Mouse (Mus musculus) forebrain, embryonic 14.5 days (tissue): Measurements from ENCODE around the gene Arhgap28. TPM values are rescaled to one million over a fixed set of nuclear protein-coding genes. Genes with fewer than 3 reads are reported as not detected.
A peak's percentile ranks its signal among the peaks of the same experiment; 100 is the strongest.

Experiments used
- ATAC-seq: fragments of 200-750 bp; cut with Nextera tagmentation; 2 replicates; pipeline ENCODE4 v1.8.0; 2017; ENCODE audit warnings: mild to moderate bottlenecking, moderate library complexity
- DNase-seq: peaks from one replicate; pipeline ENCODE4 v3.0.0-alpha.2; 2015; ENCODE audit warnings: low spot score
- H3K27ac ChIP-seq: fragments of 300-500 bp; sonication (generic); 2 replicates; pipeline ENCODE4 v1.5.1; 2014; ENCODE audit warnings: low read depth, mild to moderate bottlenecking, control low read depth, low read length, moderate library complexity
- H3K27me3 ChIP-seq: fragments of 300-500 bp; sonication (generic); replicated peaks from 2 replicates; pipeline ENCODE4 v1.6.1; 2014; ENCODE audit warnings: low read length, control low read depth, mixed read lengths; ENCODE audit not compliant: control insufficient read depth, insufficient read depth
- H3K36me3 ChIP-seq: fragments of 300-500 bp; sonication (generic); 2 replicates; pipeline ENCODE4 v1.6.1; 2014; ENCODE audit warnings: low read length, control low read depth; ENCODE audit not compliant: control insufficient read depth, insufficient read depth
- H3K4me1 ChIP-seq: fragments of 300-500 bp; sonication (generic); 2 replicates; pipeline ENCODE4 v1.6.1; 2014; ENCODE audit warnings: antibody characterized with exemption, low read length, control low read depth; ENCODE audit not compliant: control insufficient read depth, insufficient read depth
- H3K4me2 ChIP-seq: fragments of 300-500 bp; sonication (generic); 2 replicates; pipeline ENCODE4 v1.6.1; 2014; ENCODE audit warnings: mild to moderate bottlenecking, control low read depth, low read length
- H3K4me3 ChIP-seq: fragments of 300-500 bp; sonication (generic); 2 replicates; pipeline ENCODE4 v1.5.1; 2014; ENCODE audit warnings: low read depth, low read length, control low read depth
- H3K9ac ChIP-seq: fragments of 300-500 bp; sonication (generic); 2 replicates; pipeline ENCODE4 v1.6.1; 2014; ENCODE audit warnings: mild to moderate bottlenecking, low read length, control low read depth, moderate library complexity
- H3K9me3 ChIP-seq: fragments of 300-500 bp; sonication (generic); replicated peaks from 2 replicates; pipeline ENCODE4 v1.6.1; 2016; ENCODE audit warnings: low read length, control low read depth, mixed read lengths; ENCODE audit not compliant: control insufficient read depth
- WGBS: fragments of 180-500 bp; shearing (Covaris S2); extraction: QIAGEN DNeasy Blood & Tissue Kit; methylation state at CpG from one replicate; pipeline ENCODE4 v1.1.7; 2014; 5-methylcytosine and 5-hydroxymethylcytosine counted together
- polyA plus RNA-seq: library from polyadenylated mRNA; unstranded; fragments of >200 nt; fragmentation: Nextera tagmentation; extraction: Ambion mirVana; gene quantifications from 2 replicates; pipeline ENCODE4 v1.2.1, GENCODE M21; 2014

Arhgap28 gene
- polyA plus RNA-seq, 1 experiment from 2014 or later, result 5.4 TPM

DNA sequence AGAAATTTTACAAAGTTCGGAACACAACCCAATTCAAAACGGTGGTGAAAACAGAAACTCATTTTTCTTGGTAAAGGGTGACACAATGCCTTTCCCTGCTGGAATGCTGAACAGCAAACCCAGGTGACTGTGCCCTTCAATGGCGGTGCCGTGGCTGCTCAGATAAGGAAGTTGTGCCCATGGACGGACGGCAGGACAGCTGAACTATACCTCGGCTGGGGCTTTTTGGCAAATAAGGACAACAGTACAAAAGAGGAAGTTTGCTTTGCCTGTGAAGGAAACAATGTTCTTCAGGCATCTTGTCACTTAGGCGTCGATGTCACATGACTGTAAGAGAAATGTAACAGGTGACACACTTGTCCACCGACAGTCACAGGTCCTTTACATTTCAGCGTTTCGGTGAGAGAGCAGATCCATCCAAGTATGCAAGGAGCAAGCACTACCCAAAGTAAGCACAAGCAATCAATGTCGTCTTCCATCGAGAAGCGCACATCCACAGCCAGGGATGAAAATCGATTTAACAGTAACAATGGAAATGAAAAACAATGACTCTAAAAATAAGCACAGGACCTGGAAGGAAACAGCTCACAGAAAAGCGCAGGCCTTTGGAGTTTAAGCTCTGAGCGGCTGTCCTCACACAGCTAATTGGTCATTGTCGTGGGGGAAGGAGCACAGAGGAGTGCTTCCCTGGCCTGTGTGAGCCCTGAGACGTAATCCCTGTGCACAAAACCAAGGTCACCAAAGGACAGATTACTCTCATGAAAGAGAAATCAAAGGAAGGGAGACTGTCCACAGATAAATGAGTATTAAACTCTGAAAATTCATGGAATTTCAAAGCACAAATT, 114.2 kb downstream of the Arhgap28 start:
- H3K4me3 ChIP-seq, result no peak overlapping the region
- H3K36me3 ChIP-seq, result no peaks in the 10 kb centered on the region
- H3K4me1 ChIP-seq, result no peaks in the 10 kb centered on the region; the same call in 1 of the 2 replicates
- DNase-seq, result no peak
- H3K4me2 ChIP-seq, result no peak overlapping the region
- no peaks in the 10 kb centered on the region for H3K9me3 ChIP-seq
- WGBS, result 46% methylated on average over 20 of the region's 20 CpGs
- no peak overlapping the region for H3K27ac ChIP-seq
- ATAC-seq, result no peak
- no peaks in the 10 kb centered on the region for H3K27me3 ChIP-seq
- H3K9ac ChIP-seq, result no peak overlapping the region

DNA sequence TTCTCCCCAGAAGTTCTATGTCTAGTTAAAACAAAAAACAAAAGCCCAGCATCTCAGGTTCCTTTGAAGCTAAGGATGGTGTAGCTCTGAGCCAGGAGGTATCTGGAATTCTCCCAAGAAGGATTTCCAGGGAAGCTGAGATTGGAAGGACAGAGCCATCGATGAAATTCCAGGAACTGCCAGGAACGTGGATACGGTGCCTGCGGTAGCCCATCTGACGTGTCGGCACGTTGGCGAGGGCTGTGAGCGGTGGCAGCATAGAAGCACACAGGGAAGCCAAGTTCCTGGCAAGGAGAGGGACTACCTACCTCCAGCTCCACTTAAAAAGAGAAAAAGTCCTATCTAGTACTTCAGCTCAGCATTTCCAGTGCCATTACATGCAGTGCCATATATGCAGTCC, 115.8 kb downstream of the Arhgap28 start:
- no peak overlapping the region for H3K27ac ChIP-seq
- DNase-seq (no peak), ATAC-seq (peak; percentile 42; the same call in 1 of the 2 replicates)
- no peaks in the 10 kb centered on the region; the same call in 1 of the 2 replicates for H3K4me1 ChIP-seq
- H3K4me3 ChIP-seq, result no peak overlapping the region
- no peak overlapping the region for H3K4me2 ChIP-seq
- 82% methylated on average over 9 of the region's 9 CpGs for WGBS
- H3K27me3 ChIP-seq, result no peaks in the 10 kb centered on the region
- H3K9me3 ChIP-seq, result no peaks in the 10 kb centered on the region
- H3K9ac ChIP-seq, result no peak overlapping the region
- H3K36me3 ChIP-seq, result no peaks in the 10 kb centered on the region

DNA sequence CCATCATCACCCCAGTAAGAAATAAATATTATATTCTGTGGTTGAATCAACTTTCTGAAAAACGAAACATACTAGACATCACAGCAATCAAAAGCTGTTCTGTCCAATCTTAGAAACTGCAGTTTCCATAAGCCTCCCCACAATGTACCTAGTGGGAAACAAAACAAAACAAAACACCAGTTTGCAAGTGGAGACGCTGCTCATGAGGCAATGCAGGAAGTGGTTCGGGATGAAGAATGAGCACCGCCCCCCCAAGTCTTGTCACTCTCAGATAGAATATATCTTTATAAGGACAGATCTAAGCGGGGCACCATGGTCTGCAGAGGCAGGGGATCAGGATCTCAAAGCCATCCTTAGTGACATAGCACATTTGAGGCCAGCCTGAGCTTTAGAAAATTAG, 117.6 kb downstream of the Arhgap28 start:
- no peak overlapping the region for H3K4me2 ChIP-seq
- 85% methylated on average over 5 of the region's 5 CpGs for WGBS

DNA sequence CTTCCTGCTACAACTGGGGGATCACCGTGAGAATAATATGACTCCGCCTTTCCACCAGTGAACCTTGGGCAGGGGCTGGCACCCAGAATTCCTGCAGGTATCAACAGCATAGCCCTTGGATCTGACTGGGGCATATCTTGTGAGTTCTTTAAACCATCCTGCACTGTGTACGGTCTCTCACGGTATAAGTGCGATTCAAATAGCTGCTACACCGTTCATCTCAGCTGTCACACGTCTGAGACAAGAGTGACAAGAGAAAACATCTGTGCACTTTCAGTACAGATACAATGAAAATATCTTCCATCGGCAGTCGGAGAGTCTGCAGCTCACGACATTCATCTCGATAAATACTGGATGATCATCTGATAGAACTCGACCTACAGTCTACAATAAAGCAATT, 126.3 kb downstream of the Arhgap28 start:
- ATAC-seq (peak; percentile 40), DNase-seq (peak; percentile 7)
- Histone ChIP-seq H3K9ac (no peak overlapping the region), H3K4me3 (no peak overlapping the region), H3K4me2 (no peak overlapping the region), H3K27me3 (no peaks in the 10 kb centered on the region), H3K27ac (no peak overlapping the region), H3K9me3 (no peaks in the 10 kb centered on the region), H3K4me1 (0 out of 2 replicates have a peak, but pooled peaks cover 2% of the 10 kb centered on the region), H3K36me3 (no peaks in the 10 kb centered on the region)
- 55% methylated on average over 12 of the region's 12 CpGs for WGBS

More for the DNA sequence above, 117.6 kb downstream of the Arhgap28 start:
- ATAC-seq (no peak), DNase-seq (no peak)
- Histone ChIP-seq H3K9ac (no peak overlapping the region), H3K27ac (no peak overlapping the region), H3K27me3 (no peaks in the 10 kb centered on the region), H3K9me3 (no peaks in the 10 kb centered on the region), H3K4me3 (no peak overlapping the region), H3K36me3 (no peaks in the 10 kb centered on the region), H3K4me1 (no peaks in the 10 kb centered on the region; the same call in 1 of the 2 replicates)

DNA sequence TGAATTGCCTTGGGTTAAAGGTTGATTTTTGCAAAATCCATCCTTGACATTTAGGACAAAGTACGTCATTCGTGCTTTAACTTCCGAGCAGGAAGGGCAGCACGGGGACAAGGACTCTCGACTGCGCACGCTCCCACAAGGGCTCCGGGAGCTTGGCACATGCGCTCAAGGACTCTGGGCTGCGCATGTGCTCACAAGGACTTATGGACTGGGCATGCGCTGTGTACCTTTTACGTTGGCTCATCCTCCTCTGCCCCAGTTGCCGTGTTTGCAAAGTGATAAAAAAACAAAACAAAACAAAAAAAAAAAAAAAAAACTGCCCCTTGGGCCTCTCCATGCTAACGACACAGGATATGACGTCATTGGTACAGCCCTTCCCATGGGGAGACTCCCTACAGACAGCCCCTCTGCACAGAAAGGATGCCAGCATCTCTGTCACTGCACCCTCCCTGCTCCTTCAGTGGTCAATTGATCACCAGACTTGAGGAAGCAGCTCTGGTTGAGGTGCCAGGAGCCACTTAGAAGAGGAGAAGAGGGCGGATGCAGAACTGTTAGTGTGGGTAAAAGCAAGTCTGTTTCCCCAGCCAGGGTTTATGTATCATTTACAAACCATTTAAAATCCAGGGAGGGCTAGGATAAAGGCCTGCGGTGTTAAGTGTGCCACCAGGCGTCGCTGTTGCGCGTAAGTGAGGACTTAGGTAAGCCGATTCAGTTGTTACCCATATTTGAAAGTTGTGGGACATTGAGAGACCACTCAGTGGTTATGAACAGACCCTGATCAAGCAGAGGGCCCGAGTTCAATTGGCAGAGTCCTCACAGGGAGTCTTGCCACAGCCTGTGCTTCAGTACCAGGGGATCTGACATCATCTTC, 134.0 kb downstream of the Arhgap28 start:
- H3K9me3 ChIP-seq, result no peaks in the 10 kb centered on the region
- ATAC-seq (peak; percentile 81), DNase-seq (peak; percentile 86)
- no peaks in the 10 kb centered on the region for H3K36me3 ChIP-seq
- no peaks in the 10 kb centered on the region for H3K27me3 ChIP-seq
- H3K4me1 ChIP-seq, result peaks cover 3% of the 10 kb centered on the region; the same call in 1 of the 2 replicates
- H3K4me2 ChIP-seq, result no peak overlapping the region
- H3K9ac ChIP-seq, result no peak overlapping the region
- no peak overlapping the region for H3K4me3 ChIP-seq
- WGBS, result 68% methylated on average over 23 of the region's 23 CpGs
- no peak overlapping the region for H3K27ac ChIP-seq

DNA sequence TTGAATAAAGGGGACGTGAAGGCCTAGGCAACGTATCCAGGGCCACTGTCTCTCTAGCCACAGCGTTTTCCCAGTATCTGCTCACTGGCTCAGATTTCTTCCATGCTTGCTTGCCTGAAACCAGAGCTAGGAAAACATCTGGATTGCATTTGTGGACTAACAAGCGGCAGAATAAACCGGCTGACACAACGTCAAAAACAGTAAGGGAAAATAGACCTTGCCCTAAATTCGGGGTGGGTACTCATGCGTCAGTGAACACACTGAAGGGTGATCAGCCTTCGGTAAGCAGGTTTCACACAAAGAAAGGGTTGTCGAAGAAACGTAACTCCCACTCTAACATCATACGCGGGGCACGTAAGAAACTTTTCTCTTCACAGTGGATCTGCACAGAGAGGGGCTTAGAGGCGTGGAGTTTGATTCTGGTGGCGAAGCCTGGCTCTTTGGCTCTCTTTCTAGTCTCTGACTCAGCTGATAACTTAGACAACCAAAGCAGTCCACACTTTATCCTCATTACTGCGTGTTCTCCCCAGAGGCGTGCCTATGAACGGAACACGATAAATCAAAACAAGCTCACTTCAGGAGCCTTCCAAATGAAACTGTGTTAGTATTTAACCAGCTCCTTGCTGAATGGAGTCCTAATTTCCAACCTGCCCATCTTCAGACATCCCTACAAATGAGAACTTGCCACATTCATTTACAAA, 137.2 kb downstream of the Arhgap28 start:
- Histone ChIP-seq H3K4me1 (peaks cover 3% of the 10 kb centered on the region; the same call in 1 of the 2 replicates), H3K36me3 (no peaks in the 10 kb centered on the region), H3K9me3 (no peaks in the 10 kb centered on the region), H3K27ac (no peak overlapping the region), H3K9ac (no peak overlapping the region), H3K27me3 (no peaks in the 10 kb centered on the region), H3K4me3 (no peak overlapping the region), H3K4me2 (no peak overlapping the region)
- ATAC-seq (no peak), DNase-seq (no peak)
- 63% methylated on average over 20 of the region's 20 CpGs for WGBS

DNA sequence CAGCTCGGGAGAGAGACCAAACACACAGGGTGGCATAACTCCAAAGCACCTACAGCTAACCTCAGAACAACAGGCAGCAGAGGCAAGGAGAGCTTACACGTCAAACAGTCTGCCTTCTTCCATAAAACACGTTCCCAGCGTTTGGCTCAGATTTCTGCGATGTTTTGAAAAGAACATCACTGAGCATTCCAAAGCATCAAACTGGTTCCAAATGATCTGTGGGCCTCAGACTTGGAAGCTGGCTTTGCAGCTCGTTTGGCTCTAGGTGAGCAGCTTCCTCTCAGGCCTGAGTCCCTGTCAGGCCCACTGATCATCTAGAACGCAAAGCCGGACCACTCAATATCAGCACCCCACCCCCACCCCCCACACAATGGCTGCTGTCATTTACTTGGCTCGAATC, 137.9 kb downstream of the Arhgap28 start:
- Histone ChIP-seq H3K4me1 (peaks cover 3% of the 10 kb centered on the region; the same call in 1 of the 2 replicates), H3K36me3 (no peaks in the 10 kb centered on the region), H3K27me3 (no peaks in the 10 kb centered on the region), H3K4me3 (no peak overlapping the region), H3K9ac (no peak overlapping the region), H3K4me2 (no peak overlapping the region), H3K27ac (no peak overlapping the region), H3K9me3 (no peaks in the 10 kb centered on the region)
- 61% methylated on average over 9 of the region's 9 CpGs for WGBS
- ATAC-seq, result no peak
- peak; percentile 35 for DNase-seq

DNA sequence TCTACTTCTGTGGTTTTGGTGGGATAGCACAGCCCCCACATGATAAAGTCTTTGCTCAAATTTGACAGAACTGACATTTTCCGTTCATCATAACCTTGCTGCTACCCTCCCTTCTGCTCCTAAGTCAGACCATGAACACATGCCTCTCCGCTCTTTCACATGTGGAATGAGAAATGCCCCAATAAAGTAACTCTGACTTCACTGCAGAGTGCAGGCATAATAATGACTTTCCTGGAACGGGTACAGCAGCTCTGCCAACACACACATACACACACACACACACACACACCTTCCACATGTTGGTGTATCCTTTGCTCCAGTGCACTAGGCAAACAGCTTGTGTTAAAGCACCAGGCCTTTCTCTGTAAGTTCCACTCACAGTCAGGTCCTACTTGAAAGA, 139.0 kb downstream of the Arhgap28 start:
- WGBS, result 94% methylated on average over 3 of the region's 3 CpGs
- Histone ChIP-seq H3K36me3 (no peaks in the 10 kb centered on the region), H3K4me2 (no peak overlapping the region), H3K9ac (no peak overlapping the region), H3K9me3 (no peaks in the 10 kb centered on the region), H3K4me3 (no peak overlapping the region), H3K27ac (no peak overlapping the region), H3K27me3 (no peaks in the 10 kb centered on the region), H3K4me1 (peaks cover 3% of the 10 kb centered on the region; the same call in 1 of the 2 replicates)
- ATAC-seq (no peak), DNase-seq (no peak)
